Mouse (Mus musculus) cortical plate, adult 2 months (tissue): ENCODE data around the gene Xrcc5.

Source experiments
- CTCF ChIP-seq: fragments of 200-500 bp; IDR thresholded peaks from 2 replicates; pipeline ENCODE4 v1.5.1; 2011; ENCODE audit warnings: mild to moderate bottlenecking, control low read depth, low read length; ENCODE audit not compliant: insufficient read depth; ENCODE audit errors: extremely low read depth
- POLR2A ChIP-seq: fragments of 200-500 bp; IDR thresholded peaks from 2 replicates; pipeline ENCODE4 v1.6.1; 2011; ENCODE audit warnings: mild to moderate bottlenecking, low read length, control low read depth; ENCODE audit not compliant: insufficient read depth; ENCODE audit errors: extremely low read depth

- TF ChIP-seq CTCF (no peak), POLR2A (no peak)
These were observed 83.2 kb downstream of the Xrcc5 start for GRCm38 (mm10) chr1:72390420-72390819.
